Mouse (Mus musculus): Measurements from ENCODE around the gene Itgb4.

DNA sequence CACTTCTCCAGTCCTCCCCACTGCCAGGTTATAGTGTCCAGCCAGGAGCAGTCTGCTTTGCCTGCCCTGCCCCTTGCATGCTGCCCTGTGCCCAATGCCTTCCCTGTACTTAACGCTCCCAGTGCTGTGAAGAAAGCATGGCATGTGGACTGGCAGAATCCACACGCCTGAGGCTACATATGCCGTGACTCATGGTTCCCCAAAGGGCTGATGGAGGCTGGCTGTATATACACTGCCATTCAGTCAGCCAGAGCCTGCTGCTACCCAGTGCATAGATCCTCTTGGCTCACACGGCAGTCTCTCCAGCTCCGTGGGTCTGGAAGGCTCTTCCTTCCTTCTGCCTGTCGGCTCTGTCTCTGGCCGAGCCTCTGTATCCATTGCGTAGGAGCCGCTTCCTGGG is 26.2 kb upstream of the Itgb4 start:
- TF ChIP-seq CTCF (IDR thresholded peaks at IDR 0.05; ENCODE audit: low read depth) (no peak), EP300 (IDR thresholded peaks at IDR 0.05; ENCODE audit: low read depth) (no peak)

Data from liver, embryonic 14.5 days (tissue).